Mouse (Mus musculus) MEL-GATA-1-ER (cell line): ENCODE measurements around the gene Got1.

Experiments used
- DNase-seq: peaks from one replicate; pipeline ENCODE4 v3.0.0-alpha.2; 2012; ENCODE audit warnings: low read depth; ENCODE audit errors: extremely low read depth

Gene Got1

GRCm38 (mm10) chr19:43487429-43487828, 37.0 kb downstream of the Got1 start:
- DNase-seq, result peak; percentile 69

GRCm38 (mm10) chr19:43480512-43480911, 43.9 kb downstream of the Got1 start:
- DNase-seq, result no peak

- no peak for DNase-seq
These were observed 45.0 kb downstream of the Got1 start for GRCm38 (mm10) chr19:43479431-43479830.

- DNase-seq, result peak; percentile 58
These were observed 45.5 kb downstream of the Got1 start for GRCm38 (mm10) chr19:43478891-43479290.

GRCm38 (mm10) chr19:43477436-43477835, 47.0 kb downstream of the Got1 start:
- DNase-seq, result no peak

GRCm38 (mm10) chr19:43476063-43476462, 48.3 kb downstream of the Got1 start:
- DNase-seq, result no peak

- no peak for DNase-seq
These were observed 48.8 kb downstream of the Got1 start for GRCm38 (mm10) chr19:43475642-43476041.

- no peak for DNase-seq
These were observed 51.6 kb downstream of the Got1 start for GRCm38 (mm10) chr19:43472781-43473180.

- DNase-seq, result no peak
These were observed 52.1 kb downstream of the Got1 start for GRCm38 (mm10) chr19:43472331-43472730.

- no peak for DNase-seq
These were observed 55.1 kb downstream of the Got1 start for GRCm38 (mm10) chr19:43469333-43469732.

- DNase-seq, result no peak
These were observed 56.3 kb downstream of the Got1 start for GRCm38 (mm10) chr19:43467927-43468685.

- no peak for DNase-seq
These were observed 58.7 kb downstream of the Got1 start for GRCm38 (mm10) chr19:43465601-43466255.

- no peak for DNase-seq
These were observed 59.3 kb downstream of the Got1 start for GRCm38 (mm10) chr19:43465076-43465475.

GRCm38 (mm10) chr19:43464294-43464687, 60.1 kb downstream of the Got1 start:
- DNase-seq, result no peak

- no peak for DNase-seq
These were observed 60.7 kb downstream of the Got1 start for GRCm38 (mm10) chr19:43463546-43464293.

GRCm38 (mm10) chr19:43462141-43462540, 62.3 kb downstream of the Got1 start:
- no peak for DNase-seq

GRCm38 (mm10) chr19:43460481-43460880, 63.9 kb downstream of the Got1 start:
- no peak for DNase-seq

GRCm38 (mm10) chr19:43459948-43460347, 64.5 kb downstream of the Got1 start:
- DNase-seq, result no peak

GRCm38 (mm10) chr19:43453025-43453424, 71.4 kb downstream of the Got1 start:
- DNase-seq, result peak; percentile 16

GRCm38 (mm10) chr19:43452176-43452575, 72.2 kb downstream of the Got1 start:
- DNase-seq, result no peak

GRCm38 (mm10) chr19:43451563-43451962, 72.8 kb downstream of the Got1 start:
- no peak for DNase-seq
